Mouse (Mus musculus): ENCODE results near the gene Scn3a. TPM values are rescaled to one million over a fixed set of nuclear protein-coding genes. Genes with fewer than 3 reads are reported as not detected.
"Not testable (repeated sequence)": the region's sequence is repeated elsewhere in the genome, so short reads cannot be mapped to it uniquely, and the experiment has no call there.

Scn3a gene
- polyA plus RNA-seq, 1 experiment from 2014 or later = 37.5 TPM

- Histone ChIP-seq H3K4me1 (ENCODE audit: control insufficient read depth, insufficient read depth, low read length) (no peaks in the 10 kb centered on the region), H3K27me3 (replicated peaks; ENCODE audit: control insufficient read depth, insufficient read depth, low read length) (no peaks in the 10 kb centered on the region), H3K36me3 (ENCODE audit: control insufficient read depth, insufficient read depth, low read length) (no peaks in the 10 kb centered on the region), H3K4me3 (ENCODE audit: low read depth, low read length) (no peak overlapping the region), H3K27ac (ENCODE audit: low read depth, low read length) (no peak overlapping the region), H3K4me2 (ENCODE audit: low read length) (no peak overlapping the region), H3K9ac (ENCODE audit: low read length) (no peak overlapping the region), H3K9me3 (replicated peaks; ENCODE audit: control insufficient read depth, low read length) (no peaks in the 10 kb centered on the region)
- no peak for ATAC-seq
- DNase-seq (ENCODE audit: low spot score) = no peak
- WGBS = 92% methylated on average over 6 of the region's 6 CpGs
Observed at GRCm38 (mm10) chr2:65453763-65454162, 113.7 kb downstream of the Scn3a start.

GRCm38 (mm10) chr2:65451401-65452078, 115.9 kb downstream of the Scn3a start:
- not testable (repeated sequence) for H3K9me3 ChIP-seq (replicated peaks; ENCODE audit: control insufficient read depth, low read length)

GRCm38 (mm10) chr2:65450449-65451360, 116.7 kb downstream of the Scn3a start:
- peak; percentile 37; the same call in 1 of the 2 replicates for ATAC-seq
- peak; percentile 32 for DNase-seq (ENCODE audit: low spot score)
- Histone ChIP-seq H3K4me1 (ENCODE audit: control insufficient read depth, insufficient read depth, low read length) (no peaks in the 10 kb centered on the region), H3K36me3 (ENCODE audit: control insufficient read depth, insufficient read depth, low read length) (no peaks in the 10 kb centered on the region), H3K4me3 (ENCODE audit: low read depth, low read length) (no peak overlapping the region), H3K9ac (ENCODE audit: low read length) (no peak overlapping the region), H3K4me2 (ENCODE audit: low read length) (no peak overlapping the region), H3K27me3 (replicated peaks; ENCODE audit: control insufficient read depth, insufficient read depth, low read length) (no peaks in the 10 kb centered on the region), H3K27ac (ENCODE audit: low read depth, low read length) (no peak overlapping the region), H3K9me3 (replicated peaks; ENCODE audit: control insufficient read depth, low read length) (no peaks in the 10 kb centered on the region)
- WGBS = 46% methylated on average over 2 of the region's 2 CpGs

More at GRCm38 (mm10) chr2:65451401-65452078, 115.9 kb downstream of the Scn3a start:
- not testable (repeated sequence) for DNase-seq (ENCODE audit: low spot score); ATAC-seq; H3K4me2 ChIP-seq (ENCODE audit: low read length); H3K9ac ChIP-seq (ENCODE audit: low read length); H3K36me3 ChIP-seq (ENCODE audit: control insufficient read depth, insufficient read depth, low read length); H3K4me1 ChIP-seq (ENCODE audit: control insufficient read depth, insufficient read depth, low read length); H3K27ac ChIP-seq (ENCODE audit: low read depth, low read length); H3K4me3 ChIP-seq (ENCODE audit: low read depth, low read length); H3K27me3 ChIP-seq (replicated peaks; ENCODE audit: control insufficient read depth, insufficient read depth, low read length)
- WGBS = 92% methylated on average over 13 of the region's 14 CpGs

GRCm38 (mm10) chr2:65449126-65449828, 118.2 kb downstream of the Scn3a start:
- Histone ChIP-seq H3K27ac (ENCODE audit: low read depth, low read length) (no peak overlapping the region), H3K4me2 (ENCODE audit: low read length) (no peak overlapping the region), H3K9me3 (replicated peaks; ENCODE audit: control insufficient read depth, low read length) (no peaks in the 10 kb centered on the region), H3K4me1 (ENCODE audit: control insufficient read depth, insufficient read depth, low read length) (no peaks in the 10 kb centered on the region), H3K27me3 (replicated peaks; ENCODE audit: control insufficient read depth, insufficient read depth, low read length) (no peaks in the 10 kb centered on the region), H3K4me3 (ENCODE audit: low read depth, low read length) (no peak overlapping the region), H3K9ac (ENCODE audit: low read length) (no peak overlapping the region), H3K36me3 (ENCODE audit: control insufficient read depth, insufficient read depth, low read length) (no peaks in the 10 kb centered on the region)
- no peak for ATAC-seq
- 95% methylated on average over 5 of the region's 5 CpGs for WGBS
- no peak for DNase-seq (ENCODE audit: low spot score)

GRCm38 (mm10) chr2:65443082-65443481, 124.3 kb downstream of the Scn3a start:
- no peak overlapping the region for H3K4me3 ChIP-seq (ENCODE audit: low read depth, low read length)
- H3K36me3 ChIP-seq (ENCODE audit: control insufficient read depth, insufficient read depth, low read length) = no peaks in the 10 kb centered on the region
- ATAC-seq = no peak
- 92% methylated on average over 4 of the region's 4 CpGs for WGBS
- H3K27ac ChIP-seq (ENCODE audit: low read depth, low read length) = no peak overlapping the region
- no peak overlapping the region for H3K4me2 ChIP-seq (ENCODE audit: low read length)
- no peaks in the 10 kb centered on the region for H3K27me3 ChIP-seq (replicated peaks; ENCODE audit: control insufficient read depth, insufficient read depth, low read length)
- no peak overlapping the region for H3K9ac ChIP-seq (ENCODE audit: low read length)
- no peaks in the 10 kb centered on the region for H3K4me1 ChIP-seq (ENCODE audit: control insufficient read depth, insufficient read depth, low read length)
- H3K9me3 ChIP-seq (replicated peaks; ENCODE audit: control insufficient read depth, low read length) = no peaks in the 10 kb centered on the region
- DNase-seq (ENCODE audit: low spot score) = no peak

GRCm38 (mm10) chr2:65441566-65441965, 125.9 kb downstream of the Scn3a start:
- DNase-seq (ENCODE audit: low spot score) = peak; percentile 11

GRCm38 (mm10) chr2:65441110-65441509, 126.3 kb downstream of the Scn3a start:
- H3K36me3 ChIP-seq (ENCODE audit: control insufficient read depth, insufficient read depth, low read length) = no peaks in the 10 kb centered on the region
- no peaks in the 10 kb centered on the region for H3K9me3 ChIP-seq (replicated peaks; ENCODE audit: control insufficient read depth, low read length)
- DNase-seq (ENCODE audit: low spot score) (no peak), ATAC-seq (no peak)
- WGBS = 86% methylated on average over 6 of the region's 6 CpGs
- no peak overlapping the region for H3K27ac ChIP-seq (ENCODE audit: low read depth, low read length)
- no peaks in the 10 kb centered on the region for H3K4me1 ChIP-seq (ENCODE audit: control insufficient read depth, insufficient read depth, low read length)
- H3K4me3 ChIP-seq (ENCODE audit: low read depth, low read length) = no peak overlapping the region
- H3K27me3 ChIP-seq (replicated peaks; ENCODE audit: control insufficient read depth, insufficient read depth, low read length) = no peaks in the 10 kb centered on the region
- no peak overlapping the region for H3K4me2 ChIP-seq (ENCODE audit: low read length)
- no peak overlapping the region for H3K9ac ChIP-seq (ENCODE audit: low read length)

More at GRCm38 (mm10) chr2:65441566-65441965, 125.9 kb downstream of the Scn3a start:
- 71% methylated on average over 5 of the region's 5 CpGs for WGBS
- Histone ChIP-seq H3K36me3 (ENCODE audit: control insufficient read depth, insufficient read depth, low read length) (no peaks in the 10 kb centered on the region), H3K27me3 (replicated peaks; ENCODE audit: control insufficient read depth, insufficient read depth, low read length) (no peaks in the 10 kb centered on the region), H3K4me1 (ENCODE audit: control insufficient read depth, insufficient read depth, low read length) (no peaks in the 10 kb centered on the region), H3K4me2 (ENCODE audit: low read length) (no peak overlapping the region), H3K4me3 (ENCODE audit: low read depth, low read length) (no peak overlapping the region), H3K9ac (ENCODE audit: low read length) (no peak overlapping the region), H3K27ac (ENCODE audit: low read depth, low read length) (no peak overlapping the region), H3K9me3 (replicated peaks; ENCODE audit: control insufficient read depth, low read length) (no peaks in the 10 kb centered on the region)
- no peak for ATAC-seq

- no peak for ATAC-seq
- no peak for DNase-seq (ENCODE audit: low spot score)
- Histone ChIP-seq H3K9ac (ENCODE audit: low read length) (no peak overlapping the region), H3K9me3 (replicated peaks; ENCODE audit: control insufficient read depth, low read length) (no peaks in the 10 kb centered on the region), H3K4me2 (ENCODE audit: low read length) (no peak overlapping the region), H3K4me3 (ENCODE audit: low read depth, low read length) (no peak overlapping the region), H3K27me3 (replicated peaks; ENCODE audit: control insufficient read depth, insufficient read depth, low read length) (no peaks in the 10 kb centered on the region), H3K4me1 (ENCODE audit: control insufficient read depth, insufficient read depth, low read length) (no peaks in the 10 kb centered on the region), H3K27ac (ENCODE audit: low read depth, low read length) (no peak overlapping the region), H3K36me3 (ENCODE audit: control insufficient read depth, insufficient read depth, low read length) (no peaks in the 10 kb centered on the region)
- WGBS = 64% methylated on average over 1 of the region's 1 CpGs
Observed at GRCm38 (mm10) chr2:65436917-65437316, 130.5 kb downstream of the Scn3a start.
